Mouse (Mus musculus): ENCODE results near the gene Slc4a8.

GRCm38 (mm10) chr15:100755498-100755859 is 6.1 kb upstream of the Slc4a8 start:
- TF ChIP-seq POLR2A (IDR thresholded peaks at IDR 0.05; ENCODE audit: control insufficient read depth, low read depth, low read length): no peak
- no peak for TF ChIP-seq CTCF (IDR thresholded peaks at IDR 0.05; ENCODE audit: control insufficient read depth, insufficient read depth, insufficient replicate concordance, low read depth, low read length)
